Mouse (Mus musculus) heart, adult 9 months (tissue): Measurements from ENCODE around the gene Pcdh10.
A peak's percentile ranks its signal among the peaks of the same experiment; 100 is the strongest.

Experiments used
- DNase-seq, 2 experiments: peaks; one replicate each; pipeline ENCODE4 v3.0.0; 2022; ENCODE audit warnings: low spot score in 2 of 2

The Pcdh10 gene

DNA sequence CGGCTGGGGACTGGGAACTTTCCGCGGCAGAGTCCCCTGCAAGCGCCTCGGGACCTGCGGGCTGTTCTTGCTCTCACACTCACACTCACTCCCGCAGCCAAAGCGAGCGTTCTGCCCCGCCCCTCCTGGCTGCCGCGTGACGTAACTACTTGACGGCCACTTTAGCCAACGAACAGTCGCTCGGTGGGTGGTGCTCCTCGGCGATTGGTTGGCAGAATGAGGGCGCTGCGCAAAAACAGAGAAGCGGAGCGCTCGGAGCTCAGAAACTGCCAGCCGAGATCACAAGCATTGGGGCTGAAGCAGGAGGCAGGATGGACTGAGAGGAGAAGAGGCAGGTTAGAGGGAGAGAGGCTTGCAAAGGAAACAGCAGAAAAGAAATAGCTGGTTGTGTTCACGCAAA is at the start of gene Pcdh10:
Gene Pcdh10, plus strand, starts transcription at position 254 of the 400 bp plus-strand sequence.
- DNase-seq, result peak; percentile 82 to 84

DNA sequence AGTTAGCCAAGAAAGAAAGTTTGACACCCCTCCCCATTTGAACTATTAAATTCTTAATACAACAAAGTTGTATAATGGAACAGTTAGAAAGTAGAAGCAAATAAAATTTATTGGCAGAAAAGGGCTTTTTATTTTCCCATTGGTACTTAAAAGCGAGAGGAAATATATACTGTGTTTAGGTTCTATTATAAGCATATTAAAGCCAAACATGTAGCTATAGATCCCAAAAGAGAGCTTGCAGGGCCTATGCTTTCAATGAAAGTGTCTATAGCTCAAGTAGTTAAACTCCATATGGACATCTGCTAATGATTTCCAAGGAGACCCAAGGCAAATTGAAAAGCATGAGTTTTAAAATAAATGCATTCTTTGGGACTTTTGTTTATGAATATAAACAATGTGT is 22.3 kb upstream of the Pcdh10 start:
- DNase-seq, result no peak

DNA sequence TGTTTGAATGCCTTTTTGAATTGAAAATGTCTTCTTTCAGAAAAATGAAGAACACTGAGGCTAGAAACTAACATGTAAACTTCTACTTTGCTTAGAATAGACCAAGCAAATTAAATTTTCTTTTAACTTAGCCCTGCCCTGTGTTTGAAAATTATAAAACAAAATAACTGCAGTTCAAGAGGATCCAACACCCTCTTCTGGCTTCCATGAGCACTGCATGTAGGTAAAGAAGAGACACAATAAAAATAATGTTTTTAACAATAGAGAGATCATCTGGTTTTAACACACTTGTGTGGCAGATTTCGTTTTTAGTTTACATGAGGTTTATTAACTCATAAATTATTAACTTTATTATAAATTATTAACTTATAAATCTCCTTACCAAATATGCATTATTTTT is 9.2 kb upstream of the Pcdh10 start:
- DNase-seq, result no peak

DNA sequence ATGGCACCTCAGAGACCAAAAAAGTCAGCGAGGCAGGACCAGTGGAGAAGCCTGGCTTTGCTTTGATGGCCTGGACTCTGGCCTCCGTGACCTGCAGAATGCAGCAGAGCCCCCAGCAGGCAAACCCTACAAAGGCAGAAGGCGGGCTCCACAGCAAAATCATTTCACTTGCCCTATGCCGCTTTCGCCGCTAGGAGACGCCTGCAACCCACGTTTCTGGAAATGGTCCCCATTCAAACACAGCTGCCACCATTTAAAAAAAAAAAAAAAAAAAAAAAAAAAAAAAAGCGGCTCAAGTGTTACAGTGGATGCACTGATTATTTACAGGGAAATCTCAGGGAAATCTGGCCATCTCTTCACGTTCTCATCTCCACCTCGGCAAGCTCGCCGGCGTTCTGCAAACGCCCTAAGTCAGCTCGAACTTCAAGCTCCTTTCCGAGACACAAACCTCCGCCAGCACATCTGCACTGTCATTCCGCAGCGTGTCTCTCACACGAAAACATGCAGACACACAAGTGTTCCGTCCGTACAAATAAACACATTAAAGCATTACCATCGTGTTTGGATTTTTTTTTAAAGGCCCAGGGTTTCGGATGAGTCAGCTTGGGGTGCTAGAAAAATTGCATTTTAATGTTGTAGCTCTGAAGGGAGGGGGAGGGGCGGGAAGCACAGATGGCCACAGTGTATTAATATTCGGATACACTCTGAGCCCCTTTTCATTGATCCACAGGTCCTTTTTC is 2.3 kb upstream of the Pcdh10 start:
- DNase-seq, result peak in 1 of 2 experiments; percentile 23

DNA sequence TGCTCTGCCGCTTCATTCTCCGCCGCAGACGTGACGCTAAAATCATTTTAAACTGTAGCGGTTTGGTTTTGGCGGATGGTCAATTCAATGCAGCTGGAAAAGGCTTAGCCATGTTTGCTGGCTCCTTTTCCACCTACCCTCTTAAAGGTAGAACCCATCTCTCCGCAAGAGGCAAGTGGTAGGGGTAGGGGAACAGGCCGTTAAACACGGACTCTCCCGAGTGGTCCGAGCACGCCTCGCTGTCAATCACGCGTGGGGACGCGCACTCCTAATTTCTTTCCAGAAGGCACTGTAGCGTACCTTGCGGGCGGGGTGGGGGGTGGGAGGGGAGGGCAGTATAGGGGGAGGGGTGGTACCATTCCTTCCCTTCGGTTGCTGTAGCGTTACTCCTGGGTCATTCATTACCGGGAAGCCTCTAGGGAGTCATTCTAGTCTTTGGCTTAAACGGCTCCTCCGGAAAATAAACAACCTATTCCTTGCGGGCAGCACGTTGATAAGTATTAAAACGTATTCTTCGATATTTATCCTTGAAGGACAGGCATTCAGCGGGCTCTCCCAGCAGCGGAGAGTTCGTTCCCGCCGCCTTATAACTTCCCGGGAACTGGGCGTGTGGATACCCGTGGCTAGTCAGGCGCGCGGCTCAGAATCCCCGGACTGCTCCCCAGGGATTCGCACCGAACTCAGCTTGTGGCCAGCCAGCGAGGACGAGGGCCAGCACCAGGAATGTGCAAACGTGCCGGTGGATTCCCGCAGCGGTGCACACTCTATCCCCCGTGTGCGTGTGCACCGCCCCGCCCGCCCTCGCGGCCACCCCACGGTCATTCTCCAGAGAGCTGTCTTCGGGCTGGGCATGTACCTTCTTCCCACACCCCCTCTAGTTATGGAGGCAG is 1.5 kb upstream of the Pcdh10 start:
- peak in 1 of 2 experiments; percentile 1 for DNase-seq

DNA sequence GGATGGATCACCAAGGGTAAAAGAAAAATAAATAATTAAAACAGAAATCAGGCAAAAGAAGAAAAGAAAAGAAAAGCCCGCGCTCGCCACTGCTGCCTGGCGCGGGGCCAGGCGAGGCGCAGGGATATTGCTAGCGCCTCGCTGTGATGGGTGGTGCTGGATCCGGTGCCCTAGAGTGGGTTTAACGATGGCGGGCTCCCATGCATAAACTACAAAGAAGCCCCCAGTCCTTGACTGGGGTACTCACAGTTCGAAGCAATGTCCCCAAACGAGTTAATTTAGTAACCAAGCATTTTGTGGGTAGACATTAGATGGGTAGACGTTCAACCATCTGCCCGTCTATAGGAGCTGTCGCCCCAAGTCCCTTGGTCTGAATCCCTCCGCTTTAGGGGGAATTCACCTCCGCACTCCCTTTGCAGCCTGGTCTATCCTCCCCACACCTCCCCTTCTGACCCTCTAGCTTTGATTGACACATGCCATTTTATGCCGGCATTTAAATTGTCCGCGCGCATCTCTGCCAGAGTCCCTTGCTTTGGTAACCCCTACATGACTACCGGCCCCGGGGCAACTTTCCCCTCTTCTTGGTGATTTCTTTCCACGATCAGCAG is 703 bp upstream of the Pcdh10 start:
- no peak for DNase-seq

DNA sequence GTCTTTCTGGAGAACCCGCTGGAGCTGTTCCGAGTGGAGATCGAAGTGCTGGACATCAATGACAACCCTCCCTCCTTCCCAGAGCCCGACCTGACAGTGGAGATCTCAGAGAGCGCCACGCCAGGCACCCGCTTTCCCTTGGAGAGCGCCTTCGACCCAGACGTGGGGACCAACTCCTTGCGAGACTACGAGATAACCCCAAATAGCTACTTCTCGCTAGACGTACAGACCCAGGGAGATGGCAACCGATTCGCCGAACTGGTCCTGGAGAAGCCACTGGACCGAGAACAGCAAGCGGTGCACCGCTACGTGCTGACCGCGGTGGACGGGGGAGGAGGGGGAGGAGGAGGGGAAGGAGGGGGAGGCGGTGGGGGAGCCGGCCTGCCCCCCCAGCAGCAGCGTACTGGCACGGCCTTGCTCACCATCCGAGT is 1.4 kb downstream of the Pcdh10 start:
- DNase-seq, result no peak

DNA sequence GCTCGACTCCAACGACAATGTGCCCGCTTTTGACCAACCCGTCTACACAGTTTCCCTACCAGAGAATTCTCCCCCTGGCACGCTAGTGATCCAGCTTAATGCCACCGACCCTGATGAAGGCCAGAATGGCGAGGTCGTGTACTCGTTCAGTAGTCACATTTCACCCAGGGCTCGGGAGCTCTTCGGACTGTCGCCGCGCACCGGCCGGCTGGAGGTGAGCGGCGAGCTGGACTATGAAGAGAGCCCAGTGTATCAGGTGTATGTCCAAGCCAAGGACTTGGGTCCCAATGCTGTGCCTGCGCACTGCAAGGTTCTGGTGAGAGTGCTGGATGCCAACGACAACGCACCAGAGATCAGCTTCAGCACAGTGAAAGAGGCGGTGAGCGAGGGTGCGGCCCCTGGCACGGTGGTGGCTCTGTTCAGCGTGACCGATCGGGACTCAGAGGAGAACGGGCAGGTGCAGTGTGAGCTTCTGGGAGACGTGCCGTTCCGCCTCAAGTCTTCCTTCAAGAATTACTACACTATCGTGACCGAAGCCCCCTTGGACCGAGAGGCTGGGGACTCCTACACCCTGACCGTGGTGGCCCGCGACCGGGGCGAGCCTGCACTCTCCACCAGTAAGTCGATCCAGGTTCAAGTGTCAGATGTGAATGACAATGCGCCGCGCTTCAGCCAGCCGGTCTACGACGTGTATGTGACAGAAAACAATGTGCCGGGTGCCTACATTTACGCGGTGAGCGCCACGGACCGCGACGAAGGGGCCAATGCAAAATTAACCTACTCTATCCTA is 2.0 kb downstream of the Pcdh10 start:
- no peak for DNase-seq

DNA sequence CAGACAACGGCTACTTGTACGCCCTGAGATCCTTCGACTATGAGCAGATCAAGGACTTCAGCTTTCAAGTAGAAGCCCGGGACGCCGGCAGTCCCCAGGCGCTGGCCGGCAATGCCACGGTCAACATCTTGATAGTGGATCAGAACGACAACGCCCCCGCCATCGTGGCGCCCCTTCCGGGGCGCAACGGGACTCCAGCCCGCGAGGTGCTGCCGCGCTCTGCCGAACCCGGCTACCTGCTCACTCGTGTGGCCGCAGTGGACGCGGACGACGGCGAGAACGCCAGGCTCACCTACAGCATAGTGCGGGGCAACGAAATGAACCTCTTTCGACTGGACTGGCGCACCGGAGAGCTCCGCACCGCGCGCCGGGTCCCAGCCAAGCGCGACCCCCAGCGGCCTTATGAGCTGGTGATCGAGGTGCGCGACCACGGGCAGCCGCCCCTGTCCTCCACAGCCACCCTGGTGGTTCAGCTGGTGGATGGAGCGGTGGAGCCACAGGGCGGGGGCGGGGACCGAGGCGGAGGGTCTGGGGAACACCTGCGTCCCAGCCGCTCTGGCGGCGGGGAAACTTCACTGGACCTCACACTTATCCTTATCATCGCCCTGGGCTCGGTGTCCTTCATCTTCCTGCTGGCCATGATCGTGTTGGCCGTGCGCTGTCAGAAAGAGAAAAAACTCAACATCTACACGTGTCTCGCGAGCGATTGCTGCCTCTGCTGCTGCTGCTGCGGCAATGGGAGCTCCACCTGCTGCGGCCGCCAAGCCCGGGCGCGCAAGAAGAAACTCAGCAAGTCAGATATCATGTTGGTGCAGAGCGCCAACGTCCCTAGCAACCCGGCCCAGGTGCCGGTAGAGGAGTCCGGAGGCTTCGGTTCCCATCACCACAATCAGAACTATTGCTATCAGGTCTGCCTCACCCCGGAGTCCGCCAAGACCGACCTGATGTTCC is 2.9 kb downstream of the Pcdh10 start:
- no peak for DNase-seq

DNA sequence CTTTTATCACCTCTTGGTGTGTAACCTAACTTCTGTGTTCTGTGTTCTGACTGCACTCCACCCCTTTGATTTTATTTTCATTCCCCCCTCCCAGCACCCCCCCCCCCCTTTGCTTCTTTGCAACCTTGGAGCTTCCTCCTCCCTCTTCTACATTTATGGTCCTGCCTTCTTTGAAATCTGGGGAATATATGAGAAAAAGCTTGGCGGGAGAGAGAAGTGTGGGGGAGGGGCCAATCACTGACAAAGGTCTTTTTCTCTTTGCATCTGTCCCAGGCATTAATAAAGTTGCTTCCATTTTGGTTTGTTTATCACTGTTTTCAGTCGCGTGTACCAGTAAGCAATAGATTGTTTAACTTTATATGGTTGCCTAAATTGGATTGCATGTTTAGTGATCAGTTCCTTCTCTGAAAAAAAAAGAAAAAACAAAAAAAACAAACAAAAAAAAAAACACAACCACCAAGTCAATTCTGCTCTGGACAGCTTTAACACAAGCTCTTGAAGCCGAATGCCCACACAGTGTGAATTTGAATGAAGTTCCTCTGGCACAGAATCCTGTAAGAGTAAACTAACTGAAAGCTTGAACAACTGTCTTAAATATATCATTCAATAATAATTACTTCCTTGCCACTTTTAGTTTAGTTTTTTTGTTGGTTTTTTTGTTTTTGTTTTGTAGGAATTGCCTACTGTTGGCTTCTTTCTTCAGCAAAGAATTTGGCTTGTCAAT is 4.0 kb downstream of the Pcdh10 start:
- DNase-seq, result no peak

DNA sequence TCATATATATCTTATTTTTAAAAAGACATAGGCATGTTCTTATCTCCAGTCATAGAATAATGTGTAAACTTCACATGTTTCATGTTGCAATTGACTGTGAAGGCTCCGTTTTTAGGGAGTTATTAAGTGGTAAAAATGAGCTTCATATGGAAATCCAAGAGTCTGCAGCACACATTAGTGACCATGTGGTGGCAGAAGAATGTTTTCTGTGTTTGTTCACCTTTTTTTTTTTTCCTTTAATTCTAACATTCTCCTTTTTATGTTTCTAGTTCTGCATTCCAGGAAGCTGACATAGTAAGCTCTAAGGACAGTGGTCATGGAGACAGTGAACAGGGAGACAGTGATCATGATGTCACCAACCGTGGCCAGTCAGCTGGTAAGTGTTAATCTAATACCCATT is 5.6 kb downstream of the Pcdh10 start:
- DNase-seq, result no peak

DNA sequence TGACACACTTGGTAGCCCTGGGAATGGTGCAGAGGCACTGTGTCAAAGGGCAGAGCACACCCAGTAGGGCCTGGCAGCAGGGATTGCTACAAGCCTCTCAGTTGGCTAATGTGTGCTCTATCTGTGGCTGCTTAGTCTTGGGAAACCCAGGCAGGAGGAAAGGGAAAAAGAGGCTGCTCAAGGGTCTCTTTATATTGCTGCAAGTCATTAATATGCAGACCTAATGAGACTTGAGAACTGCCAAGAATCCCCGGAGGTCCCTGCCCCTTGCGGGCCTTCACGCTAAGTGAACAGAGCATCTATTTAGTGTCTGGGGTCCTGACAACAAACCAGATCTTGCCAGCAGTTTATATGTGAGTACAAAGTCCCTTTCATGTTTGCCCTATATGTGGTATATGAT is 6.8 kb downstream of the Pcdh10 start:
- DNase-seq, result no peak

DNA sequence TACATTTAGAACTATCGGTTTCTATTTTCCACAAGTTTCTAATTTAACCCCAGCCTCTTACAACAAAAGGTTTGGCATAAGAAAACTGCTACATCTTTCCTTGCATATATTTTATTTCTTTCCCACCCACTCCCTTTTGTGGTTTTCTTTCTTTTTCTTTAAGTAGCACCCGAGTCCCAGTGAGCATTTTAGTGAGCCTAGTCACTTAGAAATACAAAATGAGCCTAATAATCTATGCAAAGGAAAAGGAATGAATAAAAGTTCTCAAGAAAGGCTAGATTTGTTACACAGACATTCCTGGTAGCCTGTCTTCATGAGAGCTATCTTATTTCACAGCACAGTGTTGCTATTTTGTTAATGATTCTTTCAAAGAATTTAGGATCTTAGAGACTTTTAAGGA is 7.3 kb downstream of the Pcdh10 start:
- DNase-seq, result no peak

DNA sequence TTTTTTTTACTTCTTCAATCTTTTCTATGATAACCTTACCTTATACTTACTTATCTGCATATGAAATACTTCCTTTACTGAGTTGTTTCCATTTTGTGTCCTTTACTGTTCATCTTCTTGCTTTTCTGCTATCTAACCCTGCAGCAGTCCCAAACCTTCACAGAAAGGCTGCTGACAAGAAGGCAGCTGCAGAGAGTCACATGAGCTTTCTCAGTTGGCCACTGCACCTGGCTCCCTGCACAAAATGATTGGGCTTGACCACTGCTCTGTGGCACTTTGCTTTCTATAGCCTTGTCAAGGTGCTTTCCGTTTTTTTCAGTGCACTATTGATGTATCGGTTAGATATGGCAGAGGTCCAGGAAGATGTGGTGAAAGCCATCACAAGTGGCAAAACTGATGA is 8.3 kb downstream of the Pcdh10 start:
- DNase-seq, result no peak

DNA sequence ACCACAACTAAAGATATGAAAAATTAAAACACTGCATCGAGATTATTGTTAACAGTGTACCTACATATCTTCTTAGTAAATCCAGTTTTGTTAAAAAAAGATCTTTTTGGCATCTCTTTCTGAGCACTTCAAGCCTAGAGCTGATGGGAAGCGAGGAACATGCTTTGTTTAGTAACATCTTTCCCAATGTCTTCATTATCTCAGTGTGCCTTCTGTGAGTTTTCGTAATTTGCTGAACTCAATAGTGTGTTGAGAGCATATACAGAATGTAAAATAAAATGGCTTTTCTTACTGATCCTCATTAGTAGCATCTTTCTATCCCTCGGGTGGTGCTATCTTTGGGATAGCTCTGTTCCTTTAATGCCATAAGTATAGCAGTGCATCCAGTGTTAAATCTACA is 18.9 kb downstream of the Pcdh10 start:
- DNase-seq, result no peak

DNA sequence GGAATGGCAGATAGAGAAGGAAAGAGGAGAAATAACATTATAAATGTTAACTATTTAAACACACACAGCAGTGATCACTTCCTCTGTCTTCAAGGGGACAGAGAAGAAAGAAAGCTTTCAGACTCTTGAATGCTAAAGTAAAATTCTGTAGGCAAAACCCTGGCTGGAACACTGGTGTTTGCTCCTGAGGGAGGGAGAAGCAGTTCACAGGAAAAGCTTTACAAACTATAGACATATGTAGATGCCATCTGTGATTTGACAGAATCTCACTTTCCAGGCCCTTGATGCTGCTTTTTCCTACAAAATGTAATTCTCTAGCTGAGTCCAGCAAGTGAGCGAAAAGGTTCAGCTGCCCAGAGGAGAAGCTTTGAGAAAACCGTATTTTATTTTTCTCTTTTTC is 25.0 kb downstream of the Pcdh10 start:
- DNase-seq, result no peak

DNA sequence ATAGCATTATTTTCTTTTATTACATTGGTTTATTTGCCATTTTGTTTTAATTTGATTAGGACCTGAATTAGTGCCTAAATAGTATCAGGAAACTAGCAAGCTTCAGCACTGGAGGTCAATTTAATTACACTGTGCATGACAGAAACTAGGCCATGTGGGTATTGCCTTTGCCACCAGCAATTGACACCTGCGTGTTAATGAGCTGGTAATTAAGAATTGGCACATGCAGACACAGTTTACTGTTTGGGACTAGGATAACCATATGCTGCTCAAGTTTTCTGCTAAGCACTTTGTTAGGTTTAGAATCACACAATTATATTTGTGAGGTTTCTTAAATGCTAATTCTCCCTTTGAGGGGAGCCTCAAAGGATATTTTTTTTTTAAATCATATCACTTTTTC is 53.5 kb downstream of the Pcdh10 start:
- no peak for DNase-seq

DNA sequence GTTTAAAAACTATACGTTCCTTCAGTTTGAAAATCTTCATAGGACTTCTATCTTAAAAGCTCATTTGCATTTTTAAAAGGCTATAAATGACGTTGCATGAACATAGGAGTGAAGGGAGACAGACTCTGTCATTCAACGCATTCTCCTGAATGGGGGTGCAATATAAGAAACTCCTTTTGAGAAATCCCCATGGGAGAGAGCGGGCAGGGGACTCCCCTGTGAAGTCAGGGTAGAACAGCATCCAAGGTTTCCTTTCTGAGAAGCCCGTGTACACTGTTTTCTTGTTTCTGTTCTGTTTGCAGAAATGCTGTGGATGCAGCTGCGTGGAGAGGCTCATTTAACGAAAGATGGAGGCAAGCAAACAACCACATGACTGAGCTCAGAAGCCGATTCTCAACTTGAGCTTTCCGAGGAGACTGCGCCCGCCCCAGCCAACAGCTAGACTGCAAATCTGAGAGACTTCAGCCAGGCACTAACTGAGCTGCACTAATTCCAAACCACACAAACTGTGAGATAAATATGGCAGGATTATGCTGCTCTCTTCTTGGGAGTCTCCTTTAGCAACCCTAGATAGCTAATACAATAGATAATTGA is 54.1 kb downstream of the Pcdh10 start:
- DNase-seq, result no peak
